ENCODE assay signal across 8 mouse cellular contexts in the genomic region with DNA sequence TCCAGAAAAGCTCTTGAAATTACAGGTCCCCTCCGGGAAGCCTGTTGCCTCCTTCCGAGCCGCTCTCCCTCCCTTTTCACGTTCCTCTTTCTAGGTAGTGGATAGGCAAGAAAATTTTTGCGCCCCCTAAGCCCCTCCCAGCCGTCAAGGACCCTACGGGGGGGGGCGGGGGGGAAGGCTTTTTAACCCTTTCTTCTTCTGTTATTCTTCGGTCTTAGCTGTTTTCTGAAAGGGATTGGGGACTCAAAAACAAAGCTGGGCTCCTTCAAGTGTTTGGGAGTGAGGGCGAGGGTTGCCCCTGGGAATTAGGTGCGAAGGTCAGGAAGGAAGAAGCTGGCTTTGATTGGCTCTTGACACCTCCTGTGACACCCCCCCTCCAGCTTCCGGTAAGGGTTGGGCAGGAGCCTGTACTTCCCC. TPM values are rescaled to one million over a fixed set of nuclear protein-coding genes. Genes with fewer than 3 reads are reported as not detected.
DNase-seq lines count a peak whose midpoint lies in the region; ATAC-seq lines count a peak whose summit lies in the region.

No protein-coding gene starts in this region.

- no peaks in the 10 kb centered on the region for H3K36me3 ChIP-seq in limb, embryonic 13.5 days

- H3K27me3 ChIP-seq in limb, embryonic 13.5 days: peaks cover 20% of the 10 kb centered on the region

- H3K27ac ChIP-seq in brown adipose tissue, adult 24 weeks (replicated peaks; ENCODE audit: low read depth, low read length): peak overlapping the region; percentile 99
- no peak overlapping the region for H3K27ac ChIP-seq in limb, embryonic 13.5 days

- peak overlapping the region; percentile 80 for H3K9ac ChIP-seq in limb, embryonic 13.5 days

- ATAC-seq in limb, embryonic 13.5 days (ENCODE audit: low FRiP score, low read depth): no peak

- peak; percentile 45 for DNase-seq in cerebellum, adult 9-10 months
- no peak for DNase-seq in cerebellum, postnatal 36 days
- peak; percentile 61 for DNase-seq in heart, postnatal 4 days
- DNase-seq in naive thymus-derived CD4-positive, alpha-beta T cell, adult 2 months (ENCODE audit: low read depth): peak; percentile 40
- DNase-seq in layer of hippocampus, postnatal 10 days (ENCODE audit: low spot score in 2 of 2): no peak
- DNase-seq in left cerebral cortex, adult 18-20 months (ENCODE audit: low spot score in 2 of 2): no peak

- no peaks in the 10 kb centered on the region for H3K9me3 ChIP-seq in limb, embryonic 13.5 days

- H3K4me2 ChIP-seq in limb, embryonic 13.5 days (replicated peaks): peak overlapping the region; percentile 83

- WGBS in limb, embryonic 13.5 days: 2% methylated on average over 12 of the region's 12 CpGs

- H3K4me1 ChIP-seq in brown adipose tissue, adult 24 weeks (ENCODE audit: control insufficient read depth, insufficient read depth, insufficient read length, low read length): peaks cover 16% of the 10 kb centered on the region
- H3K4me1 ChIP-seq in limb, embryonic 13.5 days: peaks cover 46% of the 10 kb centered on the region

- peak overlapping the region; percentile 83 for H3K4me3 ChIP-seq in brown adipose tissue, adult 24 weeks (ENCODE audit: insufficient read depth, low read depth, low read length)
- H3K4me3 ChIP-seq in limb, embryonic 13.5 days: peak overlapping the region; percentile 70

RNA-seq across cellular contexts. Expression of a gene that starts 1.5 kb away (rescaled TPM):
- 18.5 and 20.0 TPM in 2 replicates for polyA plus RNA-seq in brown adipose tissue, adult 24 weeks (2012; ENCODE audit: insufficient read depth, insufficient read length, missing spikeins)
- total RNA-seq in heart, postnatal 4 days (2021): 10 to 100 TPM; 25.0 to 26.8 TPM
- 2.3 and 2.5 TPM in 2 replicates for polyA plus RNA-seq in limb, embryonic 13.5 days (2015; fragmentation: Nextera tagmentation; extraction: Ambion mirVana)
- total RNA-seq in layer of hippocampus, postnatal 10 days (2021): 10 to 100 TPM; 51.7 to 54.5 TPM
- total RNA-seq in left cerebral cortex, adult 18-20 months (2021): 10 to 100 TPM; 42.4 to 87.8 TPM

Comparison
In these comparisons a context has a peak if more than half of its experiments do, and no peak if none do; other contexts are left out.
1. DNase-seq: peak in cerebellum, adult 9-10 months (single experiment), heart, postnatal 4 days (single experiment) and naive thymus-derived CD4-positive, alpha-beta T cell, adult 2 months (single experiment); none in cerebellum, postnatal 36 days (0 of 2), layer of hippocampus, postnatal 10 days (0 of 2) and left cerebral cortex, adult 18-20 months (0 of 2).